Mouse (Mus musculus) limb, embryonic 13.5 days (tissue): ENCODE measurements around the gene Trak2. TPM values are rescaled to one million over a fixed set of nuclear protein-coding genes. Genes with fewer than 3 reads are reported as not detected.

Experiments
- ATAC-seq: fragments of 200-750 bp; cut with Nextera tagmentation; 2 replicates; pipeline ENCODE4 v1.8.0; 2017; ENCODE audit warnings: low read depth, moderate number of reproducible peaks, moderate TSS enrichment; ENCODE audit not compliant: low FRiP score
- H3K27ac ChIP-seq: fragments of 300-500 bp; sonication (generic); 2 replicates; pipeline ENCODE4 v1.5.1; 2015; ENCODE audit warnings: inconsistent platforms, mild to moderate bottlenecking, moderate library complexity
- H3K27me3 ChIP-seq: fragments of 300-500 bp; sonication (generic); 2 replicates; pipeline ENCODE4 v1.6.1; 2015; ENCODE audit warnings: mild to moderate bottlenecking, inconsistent platforms
- H3K36me3 ChIP-seq: fragments of 300-500 bp; sonication (generic); 2 replicates; pipeline ENCODE4 v1.6.1; 2015; ENCODE audit warnings: inconsistent platforms, mild to moderate bottlenecking, moderate library complexity
- H3K4me1 ChIP-seq: fragments of 300-500 bp; sonication (generic); 2 replicates; pipeline ENCODE4 v1.6.1; 2015; ENCODE audit warnings: inconsistent platforms
- H3K4me2 ChIP-seq: fragments of 300-500 bp; sonication (generic); replicated peaks from 2 replicates; pipeline ENCODE4 v1.6.1; 2015; ENCODE audit warnings: inconsistent platforms, mild to moderate bottlenecking, moderate library complexity
- H3K4me3 ChIP-seq: fragments of 300-500 bp; sonication (generic); 2 replicates; pipeline ENCODE4 v1.5.1; 2015; ENCODE audit warnings: moderate library complexity, mild to moderate bottlenecking, inconsistent platforms
- H3K9ac ChIP-seq: fragments of 300-500 bp; sonication (generic); 2 replicates; pipeline ENCODE4 v1.6.1; 2015; ENCODE audit warnings: mild to moderate bottlenecking, inconsistent platforms
- H3K9me3 ChIP-seq: fragments of 300-500 bp; sonication (generic); 2 replicates; pipeline ENCODE4 v1.6.1; 2016; ENCODE audit warnings: inconsistent platforms
- WGBS: fragments of 180-500 bp; shearing (Covaris S2); methylation state at CpG from one replicate; pipeline ENCODE4 v1.1.7; 2015; 5-methylcytosine and 5-hydroxymethylcytosine counted together
- polyA plus RNA-seq: library from polyadenylated mRNA; unstranded; fragments of >200 nt; fragmentation: Nextera tagmentation; extraction: Ambion mirVana; gene quantifications from 2 replicates; pipeline ENCODE4 v1.2.1, GENCODE M21; 2015

Trak2 gene
- 11.0 and 11.2 TPM in 2 replicates for polyA plus RNA-seq

DNA sequence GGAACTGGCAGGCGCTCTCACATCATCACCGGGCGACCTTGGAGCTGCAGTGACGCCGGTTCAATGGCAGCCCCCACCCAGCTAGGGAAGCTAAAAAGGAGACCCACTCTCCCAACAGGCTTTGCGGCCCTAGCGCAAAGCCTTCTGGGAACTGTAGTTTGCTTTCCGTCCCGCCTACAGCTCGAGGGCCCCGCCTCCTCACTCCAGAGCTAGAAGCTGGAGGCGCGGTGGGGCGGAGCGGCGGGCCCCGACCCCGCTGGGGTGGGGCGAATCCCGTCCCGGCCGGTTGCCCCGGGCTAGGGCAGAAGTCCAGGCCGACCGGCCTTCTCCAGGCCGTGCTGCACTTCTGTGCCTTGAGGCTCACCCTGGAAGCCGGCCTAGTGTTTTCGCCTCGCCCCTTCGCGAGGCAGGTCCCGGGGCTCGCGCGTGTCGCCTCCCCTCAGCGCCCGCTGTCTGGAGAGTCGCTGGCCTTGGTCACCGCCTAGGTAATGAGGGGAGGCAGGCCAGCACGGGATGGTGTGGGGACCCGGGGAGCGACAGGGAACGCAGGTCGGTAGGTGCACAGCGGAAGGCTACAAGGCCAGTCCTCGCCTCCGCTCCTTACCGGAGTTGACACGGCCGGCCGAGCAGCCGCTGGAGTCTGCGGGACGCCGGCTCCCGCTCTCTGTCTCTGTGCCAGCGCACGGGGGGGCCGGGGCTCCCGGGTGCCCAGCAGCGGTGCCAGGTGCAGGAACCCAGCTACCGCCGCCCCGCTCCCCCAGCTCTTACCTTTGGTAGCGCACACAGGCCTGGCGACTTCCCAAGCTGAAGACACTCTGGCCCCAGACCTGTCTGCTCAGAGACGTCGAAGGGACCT, at the start of gene Trak2, which contains the start of gene Stradb:
TSS of gene Trak2 (minus strand) at position 65 of the 856 bp plus-strand sequence.
TSS of gene Stradb (plus strand) at position 157 of the 856 bp plus-strand sequence.
- no peaks in the 10 kb centered on the region for H3K36me3 ChIP-seq
- no peaks in the 10 kb centered on the region for H3K27me3 ChIP-seq
- WGBS, result under 1% methylated on average over 69 of the region's 69 CpGs

DNA sequence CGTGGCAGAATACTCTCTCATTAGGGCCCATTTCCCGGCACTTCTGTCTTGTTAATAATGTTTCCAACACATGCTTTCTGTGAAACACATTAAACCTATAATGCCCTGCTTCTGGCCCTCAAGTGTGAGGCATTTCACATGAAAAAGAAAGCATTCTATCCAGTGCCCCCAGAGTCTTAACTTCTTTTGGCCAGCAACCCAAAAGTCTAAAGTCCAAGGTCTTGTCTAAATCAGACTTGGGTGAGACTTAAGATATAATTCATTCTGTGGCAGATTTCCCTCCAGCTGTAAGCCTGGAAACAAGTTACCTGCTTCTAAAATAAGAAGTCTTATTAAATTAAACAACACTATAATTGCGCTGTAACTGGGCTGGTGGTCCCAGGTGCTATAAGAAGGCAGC, 48.3 kb upstream of the Trak2 start:
- no peaks in the 10 kb centered on the region for H3K36me3 ChIP-seq
- H3K9me3 ChIP-seq, result no peaks in the 10 kb centered on the region
- no peak overlapping the region for H3K9ac ChIP-seq
- peaks cover 4% of the 10 kb centered on the region; the same call in 1 of the 2 replicates for H3K4me1 ChIP-seq
- H3K27ac ChIP-seq, result no peak overlapping the region
- H3K4me2 ChIP-seq, result no peak overlapping the region
- no peak overlapping the region for H3K4me3 ChIP-seq
- WGBS, result 45% methylated on average over 3 of the region's 3 CpGs
- no peaks in the 10 kb centered on the region for H3K27me3 ChIP-seq
- ATAC-seq, result no peak

More for the DNA sequence above, at the start of gene Trak2, which contains the start of gene Stradb:
- Histone ChIP-seq H3K27ac (peak within 1 kb of the TSS; percentile 55; the same call in 1 of the 2 replicates), H3K4me1 (peaks cover 25% of the 10 kb centered on the region), H3K9ac (peak within 1 kb of the TSS; percentile 91), H3K9me3 (no peaks in the 10 kb centered on the region), H3K4me3 (peak within 1 kb of the TSS; percentile 87), H3K4me2 (peak within 1 kb of the TSS; percentile 85)
- ATAC-seq, result peak; percentile 95

DNA sequence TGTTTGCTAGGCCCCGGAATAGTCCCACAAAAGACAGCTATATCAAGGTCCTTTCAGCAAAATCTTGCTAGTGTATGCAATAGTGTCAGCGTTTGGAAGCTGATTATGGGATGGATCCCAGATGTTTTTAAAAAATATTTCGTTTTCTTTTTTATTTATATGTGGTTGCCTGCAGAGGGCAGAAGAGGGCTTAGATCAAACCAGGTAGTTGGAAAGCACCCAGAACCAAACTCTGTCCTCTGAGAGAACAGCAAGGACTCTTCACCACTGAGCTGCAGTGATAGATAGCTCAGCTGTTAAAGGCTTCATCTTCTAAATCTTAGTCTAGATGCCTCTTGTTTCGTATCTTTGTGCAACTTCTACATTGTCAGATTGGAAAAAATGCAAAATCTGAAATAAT, 36.0 kb upstream of the Trak2 start:
- 41% methylated on average over 4 of the region's 4 CpGs for WGBS

DNA sequence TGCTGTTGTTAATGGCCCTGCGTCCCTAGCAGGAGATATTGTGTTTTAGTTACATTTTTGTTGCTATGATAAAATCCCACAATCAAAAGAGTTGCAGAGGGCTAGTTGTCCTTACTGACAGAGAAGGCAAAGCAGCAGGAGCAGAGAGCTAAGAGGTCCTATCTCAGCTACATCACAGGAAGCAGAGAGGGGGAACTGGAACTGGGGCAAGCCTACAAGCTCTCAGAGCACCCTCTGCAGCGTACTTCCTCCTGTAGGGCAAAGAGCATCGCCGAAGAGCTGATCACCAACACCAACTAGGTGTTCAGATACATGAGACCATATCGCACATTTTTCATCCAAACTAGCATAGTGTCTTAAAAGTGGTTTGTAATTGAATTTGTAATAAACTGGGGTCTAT, 22.1 kb upstream of the Trak2 start:
- Histone ChIP-seq H3K27ac (no peak overlapping the region), H3K4me1 (no peaks in the 10 kb centered on the region), H3K4me2 (no peak overlapping the region), H3K36me3 (peaks cover 30% of the 10 kb centered on the region), H3K9ac (no peak overlapping the region), H3K27me3 (no peaks in the 10 kb centered on the region), H3K9me3 (no peaks in the 10 kb centered on the region), H3K4me3 (no peak overlapping the region)
- no peak for ATAC-seq
- WGBS, result 90% methylated on average over 5 of the region's 5 CpGs

More for the DNA sequence above, 36.0 kb upstream of the Trak2 start:
- no peak overlapping the region for H3K9ac ChIP-seq
- no peak overlapping the region for H3K27ac ChIP-seq
- H3K9me3 ChIP-seq, result no peaks in the 10 kb centered on the region
- H3K27me3 ChIP-seq, result no peaks in the 10 kb centered on the region
- H3K36me3 ChIP-seq, result no peaks in the 10 kb centered on the region
- no peak overlapping the region for H3K4me2 ChIP-seq
- H3K4me1 ChIP-seq, result no peaks in the 10 kb centered on the region
- H3K4me3 ChIP-seq, result no peak overlapping the region
- no peak for ATAC-seq

DNA sequence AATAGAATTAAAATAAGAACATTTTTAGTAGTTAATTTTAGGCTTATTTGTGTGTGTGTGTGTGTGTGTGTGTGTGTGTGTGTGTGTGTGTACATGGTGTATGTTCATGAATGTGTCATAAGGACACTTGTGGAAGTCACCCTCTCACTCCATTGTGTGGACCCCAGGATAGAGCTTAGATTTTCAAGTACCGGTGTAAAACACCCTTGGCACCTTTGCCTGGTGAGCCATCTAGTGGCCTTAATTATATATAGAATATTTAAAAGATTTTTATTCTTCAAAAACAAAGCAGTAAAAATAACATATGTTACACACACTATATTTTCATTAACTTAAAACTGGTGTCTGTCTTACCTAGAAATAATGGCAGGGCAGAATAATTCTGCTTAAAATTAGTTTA, 20.5 kb upstream of the Trak2 start:
- no peak overlapping the region for H3K27ac ChIP-seq
- no peak overlapping the region for H3K9ac ChIP-seq
- no peak overlapping the region for H3K4me3 ChIP-seq
- H3K36me3 ChIP-seq, result peaks cover 33% of the 10 kb centered on the region
- H3K27me3 ChIP-seq, result no peaks in the 10 kb centered on the region
- no peaks in the 10 kb centered on the region for H3K4me1 ChIP-seq
- 35% methylated on average over 1 of the region's 1 CpGs for WGBS
- H3K4me2 ChIP-seq, result no peak overlapping the region
- no peaks in the 10 kb centered on the region for H3K9me3 ChIP-seq
- ATAC-seq, result no peak

DNA sequence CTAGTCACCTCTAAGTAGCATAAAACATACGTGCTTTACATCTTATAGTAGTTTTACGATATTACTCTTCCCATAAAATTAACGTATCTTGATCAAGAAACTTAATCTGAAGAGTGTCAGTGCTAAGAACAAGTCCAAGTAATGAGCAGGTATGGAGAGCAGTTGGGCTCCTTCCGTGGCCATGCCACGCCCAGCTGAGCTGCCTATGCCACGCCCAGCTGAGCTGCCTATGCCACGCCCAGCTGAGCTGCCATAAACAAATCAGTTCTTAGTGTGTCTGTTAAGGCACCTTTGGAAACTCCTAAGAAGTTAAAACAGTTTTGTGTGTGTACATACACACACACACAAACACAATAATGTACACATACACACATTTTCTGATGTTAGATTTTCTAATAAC, 19.9 kb upstream of the Trak2 start:
- H3K4me3 ChIP-seq, result no peak overlapping the region
- ATAC-seq, result no peak
- 78% methylated on average over 7 of the region's 7 CpGs for WGBS

DNA sequence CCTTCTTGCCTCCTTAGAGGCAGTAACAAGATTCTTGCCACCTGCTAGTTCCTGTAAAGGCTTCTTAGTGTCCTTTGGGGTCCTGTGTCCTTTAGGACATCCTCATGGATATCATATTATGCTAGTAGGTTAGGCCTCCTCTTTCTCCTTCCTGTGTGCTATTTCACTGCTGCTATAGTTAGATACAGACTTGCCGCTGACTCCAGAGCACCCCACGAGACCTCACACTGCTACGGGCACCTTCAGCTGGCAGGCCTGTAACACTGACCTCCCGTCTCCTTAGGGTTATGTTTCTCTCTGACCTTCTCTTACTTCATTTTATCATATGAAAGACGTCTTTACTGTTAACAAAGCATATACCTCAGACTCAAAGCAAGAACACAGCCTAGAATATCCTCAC, 11.4 kb upstream of the Trak2 start:
- Histone ChIP-seq H3K27ac (no peak overlapping the region), H3K4me3 (no peak overlapping the region), H3K4me1 (no peaks in the 10 kb centered on the region), H3K27me3 (no peaks in the 10 kb centered on the region), H3K9me3 (no peaks in the 10 kb centered on the region), H3K4me2 (no peak overlapping the region), H3K9ac (no peak overlapping the region), H3K36me3 (peaks cover 51% of the 10 kb centered on the region)
- ATAC-seq, result no peak
- 83% methylated on average over 5 of the region's 5 CpGs for WGBS

More for the DNA sequence above, 19.9 kb upstream of the Trak2 start:
- H3K9ac ChIP-seq, result no peak overlapping the region
- H3K4me1 ChIP-seq, result no peaks in the 10 kb centered on the region
- H3K36me3 ChIP-seq, result peaks cover 36% of the 10 kb centered on the region
- no peaks in the 10 kb centered on the region for H3K27me3 ChIP-seq
- no peaks in the 10 kb centered on the region for H3K9me3 ChIP-seq
- H3K27ac ChIP-seq, result no peak overlapping the region
- H3K4me2 ChIP-seq, result no peak overlapping the region

DNA sequence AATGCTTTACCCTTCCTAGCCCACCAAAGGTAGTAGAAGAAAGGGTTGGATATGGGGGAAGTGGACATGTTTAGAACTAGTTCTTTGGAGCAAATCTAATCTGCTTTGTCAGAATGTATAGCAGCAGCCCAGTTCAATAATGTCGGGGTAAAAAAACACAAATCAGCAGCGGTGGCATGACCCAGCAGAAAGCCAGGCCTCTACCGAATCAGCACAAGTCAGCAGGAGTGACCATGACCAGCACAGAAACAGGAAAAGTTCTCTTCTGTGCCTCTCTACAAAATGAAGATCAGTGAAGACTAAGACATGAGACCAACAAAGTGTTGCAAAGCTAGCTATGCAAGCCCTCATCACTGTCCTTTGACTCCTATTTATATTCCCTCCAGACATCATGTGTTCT, 9.0 kb upstream of the Trak2 start:
- H3K9ac ChIP-seq, result no peak overlapping the region
- H3K9me3 ChIP-seq, result no peaks in the 10 kb centered on the region
- 91% methylated on average over 3 of the region's 3 CpGs for WGBS
- peaks cover 40% of the 10 kb centered on the region for H3K36me3 ChIP-seq
- H3K4me3 ChIP-seq, result no peak overlapping the region
- no peaks in the 10 kb centered on the region for H3K4me1 ChIP-seq
- no peaks in the 10 kb centered on the region for H3K27me3 ChIP-seq
- no peak overlapping the region for H3K4me2 ChIP-seq
- no peak for ATAC-seq
- H3K27ac ChIP-seq, result no peak overlapping the region

DNA sequence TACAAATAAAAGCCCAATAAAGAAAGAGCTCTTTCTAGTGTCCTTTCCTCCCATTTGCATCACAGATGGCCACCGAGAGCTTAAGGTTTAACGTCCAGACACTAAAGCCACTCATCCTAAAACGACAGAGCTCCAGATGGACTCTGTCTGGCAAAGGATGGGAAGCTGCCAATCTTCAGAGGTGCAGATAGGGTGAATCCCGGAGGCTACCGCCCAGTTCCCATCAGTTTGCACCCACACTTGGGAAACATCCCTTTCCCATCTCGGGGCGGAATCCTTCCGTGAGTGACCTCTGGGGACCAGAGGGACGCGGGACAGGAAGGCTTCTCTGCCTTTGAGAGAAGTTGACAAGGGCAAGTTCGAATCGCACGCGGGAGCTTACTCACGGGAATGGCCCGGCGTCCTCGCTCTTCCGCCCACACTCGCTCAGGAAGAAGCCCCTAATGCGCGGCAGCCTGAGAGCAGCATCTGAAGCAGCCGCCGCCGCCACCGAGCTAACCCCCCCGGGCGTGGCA, 322 bp downstream of the Trak2 start:
- H3K4me1 ChIP-seq, result peaks cover 25% of the 10 kb centered on the region
- peak; percentile 12; the same call in 1 of the 2 replicates for ATAC-seq
- H3K4me3 ChIP-seq, result peak overlapping the region; percentile 87
- WGBS, result under 1% methylated on average over 28 of the region's 28 CpGs
- H3K9me3 ChIP-seq, result no peaks in the 10 kb centered on the region
- peak overlapping the region; percentile 91 for H3K9ac ChIP-seq
- peak overlapping the region; percentile 52; the same call in 1 of the 2 replicates for H3K27ac ChIP-seq
- peak overlapping the region; percentile 78 for H3K4me2 ChIP-seq
- no peaks in the 10 kb centered on the region for H3K27me3 ChIP-seq
- H3K36me3 ChIP-seq, result no peaks in the 10 kb centered on the region

DNA sequence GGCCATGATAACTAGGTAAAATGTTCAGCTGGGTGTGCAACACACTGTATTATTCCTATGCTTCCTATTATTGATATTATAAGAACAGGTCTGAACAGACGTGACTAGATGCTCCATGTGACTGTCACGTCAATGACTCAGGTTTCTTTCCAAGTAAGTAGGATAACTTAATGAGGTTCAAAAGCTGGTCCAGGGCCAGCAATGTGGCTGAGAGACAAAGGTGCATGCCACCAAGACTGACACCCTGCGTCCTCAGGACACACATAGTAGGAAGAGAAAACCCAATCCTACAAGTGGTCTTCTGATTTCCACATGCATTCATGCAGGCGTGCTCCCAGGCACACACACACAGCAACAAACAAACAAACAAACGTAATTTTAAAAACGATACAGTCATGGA, 2.1 kb downstream of the Trak2 start:
- no peak for ATAC-seq
- WGBS, result 85% methylated on average over 6 of the region's 6 CpGs
- Histone ChIP-seq H3K27me3 (no peaks in the 10 kb centered on the region), H3K27ac (no peak overlapping the region), H3K4me1 (peaks cover 25% of the 10 kb centered on the region), H3K9ac (no peak overlapping the region), H3K4me3 (no peak overlapping the region), H3K36me3 (no peaks in the 10 kb centered on the region), H3K9me3 (no peaks in the 10 kb centered on the region), H3K4me2 (no peak overlapping the region)

DNA sequence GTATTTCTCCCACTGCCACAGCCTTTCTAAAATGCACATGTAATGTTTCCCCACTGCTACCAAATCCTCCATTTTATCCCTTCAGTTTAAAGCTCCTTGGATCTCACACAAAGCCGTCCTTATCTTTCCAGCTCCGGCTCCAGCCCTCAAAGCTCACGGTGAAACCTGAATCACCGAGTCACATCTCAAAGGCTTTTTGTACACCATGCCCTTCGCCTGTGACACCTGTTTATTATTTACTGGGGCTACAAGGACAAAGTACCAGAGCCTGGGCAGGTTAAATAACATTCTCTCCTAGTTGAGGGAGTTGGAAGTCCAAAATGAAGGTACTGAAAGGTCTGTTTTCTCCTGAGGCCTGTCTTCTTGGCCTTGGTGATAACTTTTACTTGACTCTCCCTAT, 3.2 kb downstream of the Trak2 start:
- 73% methylated on average over 5 of the region's 5 CpGs for WGBS
- Histone ChIP-seq H3K36me3 (no peaks in the 10 kb centered on the region), H3K27me3 (no peaks in the 10 kb centered on the region), H3K27ac (no peak overlapping the region), H3K9me3 (no peaks in the 10 kb centered on the region), H3K4me2 (no peak overlapping the region), H3K4me1 (peaks cover 24% of the 10 kb centered on the region), H3K4me3 (no peak overlapping the region), H3K9ac (no peak overlapping the region)
- no peak for ATAC-seq

DNA sequence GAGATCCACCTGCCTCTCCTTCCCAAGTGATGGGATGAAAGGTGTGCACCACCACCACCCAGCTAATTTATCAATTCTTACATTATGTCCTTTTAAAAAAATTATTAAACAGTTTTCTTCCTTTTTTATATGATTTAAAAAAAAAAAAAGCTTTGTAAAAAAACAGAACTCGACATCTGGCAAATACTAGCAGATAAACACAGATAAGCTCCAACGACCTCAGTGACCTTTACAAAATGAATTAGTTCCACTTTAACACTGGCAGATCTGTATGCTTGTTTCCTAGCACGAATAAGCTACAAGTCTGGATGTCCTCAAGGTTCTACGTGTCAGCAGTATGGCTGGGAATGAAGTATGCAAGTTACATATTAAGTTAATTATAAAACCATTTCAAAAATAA, 5.7 kb downstream of the Trak2 start:
- 65% methylated on average over 4 of the region's 4 CpGs for WGBS
- no peak overlapping the region for H3K9ac ChIP-seq
- H3K27ac ChIP-seq, result no peak overlapping the region
- peaks cover 19% of the 10 kb centered on the region for H3K4me1 ChIP-seq
- no peak for ATAC-seq
- no peaks in the 10 kb centered on the region for H3K27me3 ChIP-seq
- no peaks in the 10 kb centered on the region for H3K9me3 ChIP-seq
- no peak overlapping the region for H3K4me2 ChIP-seq
- H3K4me3 ChIP-seq, result no peak overlapping the region
- no peaks in the 10 kb centered on the region for H3K36me3 ChIP-seq
